Comparison of ENCODE assay signal across 11 mouse cellular contexts in genomic region chr6:8474316-8474715, GRCm38 (mm10).
"Had no signal": no experiment of that assay in that cellular context is flagged by ENCODE, and none has a peak within 500 bp of the region (broad histone marks: within the 10 kb centered on the region; RNA-seq: fewer than 3 reads in every experiment).

No protein-coding gene starts in this region.

- H3K9ac ChIP-seq: lung, embryonic 14.5 days; midbrain, embryonic 15.5 days; neural tube, embryonic 12.5 days; stomach, embryonic 15.5 days had no signal

- H3K9me3 ChIP-seq: limb, embryonic 10.5 days; midbrain, embryonic 15.5 days; neural tube, embryonic 12.5 days; stomach, embryonic 15.5 days had no signal

- H3K4me2 ChIP-seq: lung, embryonic 14.5 days; midbrain, embryonic 11.5 days; midbrain, embryonic 15.5 days; neural tube, embryonic 12.5 days; stomach, embryonic 15.5 days had no signal

- H3K27me3 ChIP-seq: midbrain, embryonic 15.5 days; neural tube, embryonic 12.5 days; stomach, embryonic 15.5 days had no signal

- H3K27ac ChIP-seq: hindbrain, postnatal 0 days; limb, embryonic 10.5 days; midbrain, embryonic 15.5 days; neural tube, embryonic 12.5 days; stomach, embryonic 15.5 days had no signal

- H3K4me3 ChIP-seq: limb, embryonic 10.5 days; midbrain, embryonic 15.5 days; neural tube, embryonic 12.5 days; stomach, embryonic 15.5 days had no signal

- DNase-seq: kidney, adult 11 months; kidney, adult 9 months; kidney, postnatal 14 days; right cerebral cortex, postnatal 4 days had no signal

- H3K4me1 ChIP-seq: limb, embryonic 10.5 days; midbrain, embryonic 15.5 days; neural tube, embryonic 12.5 days had no signal

- ATAC-seq: hindbrain, postnatal 0 days; midbrain, embryonic 15.5 days had no signal

- H3K36me3 ChIP-seq: limb, embryonic 10.5 days; midbrain, embryonic 15.5 days; neural tube, embryonic 12.5 days; stomach, embryonic 15.5 days had no signal
